Mouse (Mus musculus) ES-Bruce4 (cell line): Measurements from ENCODE around the gene Syt2.

ENCODE experiments used
- CTCF ChIP-seq: IDR thresholded peaks from one replicate; pipeline ENCODE4 v1.8.1; 2011; ENCODE audit warnings: low read depth, low read length
- EP300 ChIP-seq: IDR thresholded peaks from 2 replicates; pipeline ENCODE4 v1.6.1; 2011; ENCODE audit warnings: low read depth, low read length; ENCODE audit not compliant: insufficient read depth
- POLR2A ChIP-seq: IDR thresholded peaks from one replicate; pipeline ENCODE4 v1.8.1; 2011; ENCODE audit warnings: low read length; ENCODE audit not compliant: insufficient read depth

GRCm38 (mm10) chr1:134604086-134604485 is 42.4 kb upstream of the Syt2 start:
- no peak for TF ChIP-seq CTCF
- TF ChIP-seq EP300: no peak
- no peak for TF ChIP-seq POLR2A
